Mouse (Mus musculus) heart, adult 2 months (tissue): ENCODE measurements at regions not wholly inside any gene's neighbourhood (a gene's known extent, or its start where the extent isn't known, plus 50 kb on each side); places are given as distances from the start of the nearest gene placed in this dataset.

Experiments
- DNase-seq, 2 experiments: peaks; one replicate each; pipeline ENCODE4 v3.0.0; 2021
- H3K27ac ChIP-seq: fragments of 200-600 bp; 2 replicates; pipeline ENCODE4 v1.8.1; 2022
- H3K27me3 ChIP-seq: fragments of 200-500 bp; 2 replicates; pipeline ENCODE4 v1.6.1; 2012; ENCODE audit warnings: mild to moderate bottlenecking, low read length, inconsistent platforms, mixed read lengths; ENCODE audit not compliant: control insufficient read depth, insufficient read depth
- H3K36me3 ChIP-seq: fragments of 200-500 bp; 2 replicates; pipeline ENCODE4 v1.6.1; 2012; ENCODE audit warnings: low read length, inconsistent platforms; ENCODE audit not compliant: control insufficient read depth, insufficient read depth
- H3K4me1 ChIP-seq: fragments of 200-500 bp; 2 replicates; pipeline ENCODE4 v1.6.1; 2011; ENCODE audit warnings: low read length; ENCODE audit not compliant: control insufficient read depth, insufficient read depth
- H3K4me3 ChIP-seq: fragments of 200-600 bp; 2 replicates; pipeline ENCODE4 v1.8.1; 2022
- H3K79me2 ChIP-seq: fragments of 200-500 bp; replicated peaks from 2 replicates; pipeline ENCODE4 v1.6.1; 2012; ENCODE audit warnings: mild to moderate bottlenecking, inconsistent platforms, low read length, moderate library complexity, mixed read lengths; ENCODE audit not compliant: control insufficient read depth, insufficient read depth
- H3K9ac ChIP-seq: fragments of 200-500 bp; 2 replicates; pipeline ENCODE4 v1.6.1; 2012; ENCODE audit warnings: low read depth, mild to moderate bottlenecking, control low read depth, inconsistent platforms, low read length, mixed read lengths
- CTCF ChIP-seq: fragments of 200-600 bp; IDR thresholded peaks from 2 replicates; pipeline ENCODE4 v1.8.1; 2022; ENCODE audit warnings: antibody characterized with exemption, mild to moderate bottlenecking, moderate library complexity
- EP300 ChIP-seq: fragments of 200-500 bp; IDR thresholded peaks from 2 replicates; pipeline ENCODE4 v1.6.1; 2011; ENCODE audit warnings: low read depth, low read length, control low read depth; ENCODE audit not compliant: insufficient read depth
- POLR2A ChIP-seq: fragments of 200-500 bp; IDR thresholded peaks from 2 replicates; pipeline ENCODE4 v1.6.1; 2011; ENCODE audit warnings: mild to moderate bottlenecking, low read depth, low read length, control low read depth; ENCODE audit not compliant: insufficient read depth
- WGBS: fragments of 180-500 bp; shearing (Covaris S2); methylation state at CpG from one replicate; pipeline ENCODE4 v1.1.7; 2018; 5-methylcytosine and 5-hydroxymethylcytosine counted together
- intact Hi-C: fragments of 180-260 bp; cut with DNase I; formaldehyde crosslinking; loops from one replicate; pipeline ENCODE4 v1.15.1; 2025

DNA sequence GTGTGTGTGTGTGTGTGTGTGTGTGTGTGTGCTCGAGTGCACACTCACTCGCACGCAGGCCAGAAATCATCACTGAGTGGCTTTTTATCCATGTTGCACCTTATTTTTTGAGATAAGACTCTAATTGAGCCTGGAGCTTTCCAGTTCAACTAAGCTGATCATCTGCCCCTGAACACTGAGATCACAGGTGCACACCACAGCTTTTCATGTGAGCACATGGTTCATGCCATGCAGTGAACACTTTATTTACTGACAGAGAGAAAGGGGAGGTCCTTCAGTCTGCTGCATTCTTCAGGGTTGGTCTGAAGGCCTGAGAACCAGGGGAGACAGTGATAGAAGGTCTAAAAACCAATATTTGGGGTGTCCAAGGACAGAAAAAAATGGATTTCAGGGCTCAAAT lies 161.7 kb upstream of the Olig3 start:
- no peak for DNase-seq
- Histone ChIP-seq H3K4me1 (peaks cover 2% of the 10 kb centered on the region), H3K27ac (no peak overlapping the region), H3K4me3 (no peak overlapping the region), H3K36me3 (no peaks in the 10 kb centered on the region), H3K79me2 (no peaks in the 10 kb centered on the region), H3K27me3 (no peaks in the 10 kb centered on the region), H3K9ac (no peak overlapping the region)
- intact Hi-C loops = no loop called here
- TF ChIP-seq EP300 (no peak), POLR2A (no peak), CTCF (no peak)
- WGBS = 87% methylated on average over 3 of the region's 3 CpGs

DNA sequence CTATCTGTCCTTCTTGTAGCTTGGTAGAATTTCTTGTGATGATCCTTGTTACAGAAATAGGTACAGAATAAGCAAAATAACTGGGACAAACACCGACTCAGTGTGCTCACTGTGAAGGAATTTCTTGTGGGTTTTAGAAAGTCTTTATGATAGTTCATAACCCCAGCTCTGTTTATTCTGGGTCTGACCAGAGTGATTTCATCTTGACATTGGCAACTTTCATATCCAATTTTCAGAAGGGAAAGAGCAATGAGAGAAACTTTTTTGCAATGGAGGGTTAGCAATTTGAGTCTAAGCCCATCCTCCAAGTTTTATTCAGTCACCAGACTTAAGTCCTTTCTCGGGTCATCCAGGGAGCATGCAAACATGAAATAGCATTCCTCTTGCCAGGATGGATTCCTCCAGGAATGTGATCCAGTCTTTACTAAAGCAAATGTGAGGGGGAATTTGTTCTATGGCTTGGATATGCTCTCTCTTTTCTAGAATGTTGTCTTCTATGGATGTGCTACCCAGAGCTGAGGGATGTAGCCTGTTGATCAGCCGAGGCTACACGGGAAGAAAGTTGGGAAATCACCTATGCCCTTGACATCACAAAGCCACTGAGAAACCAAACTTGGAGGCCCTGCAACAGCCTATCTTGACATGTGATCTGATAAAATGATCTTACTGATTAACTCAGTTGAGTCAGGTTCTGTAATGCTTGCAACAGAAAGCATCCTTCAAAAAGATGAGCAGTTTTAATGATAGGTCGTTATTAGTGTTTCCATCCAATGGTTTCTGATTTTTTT lies 163.2 kb upstream of the Olig3 start:
- WGBS = 72% methylated on average over 5 of the region's 5 CpGs
- H3K27me3 ChIP-seq = 0 out of 2 replicates have a peak, but pooled peaks cover under 1% of the 10 kb centered on the region
- intact Hi-C loops = no loop called here
- no peak overlapping the region for H3K27ac ChIP-seq
- no peak overlapping the region for H3K9ac ChIP-seq
- TF ChIP-seq EP300 = no peak
- no peak for TF ChIP-seq CTCF
- no peak for TF ChIP-seq POLR2A
- no peak overlapping the region for H3K4me3 ChIP-seq
- H3K4me1 ChIP-seq = peaks cover 2% of the 10 kb centered on the region
- no peaks in the 10 kb centered on the region for H3K36me3 ChIP-seq
- no peak for DNase-seq
- H3K79me2 ChIP-seq = no peaks in the 10 kb centered on the region

DNA sequence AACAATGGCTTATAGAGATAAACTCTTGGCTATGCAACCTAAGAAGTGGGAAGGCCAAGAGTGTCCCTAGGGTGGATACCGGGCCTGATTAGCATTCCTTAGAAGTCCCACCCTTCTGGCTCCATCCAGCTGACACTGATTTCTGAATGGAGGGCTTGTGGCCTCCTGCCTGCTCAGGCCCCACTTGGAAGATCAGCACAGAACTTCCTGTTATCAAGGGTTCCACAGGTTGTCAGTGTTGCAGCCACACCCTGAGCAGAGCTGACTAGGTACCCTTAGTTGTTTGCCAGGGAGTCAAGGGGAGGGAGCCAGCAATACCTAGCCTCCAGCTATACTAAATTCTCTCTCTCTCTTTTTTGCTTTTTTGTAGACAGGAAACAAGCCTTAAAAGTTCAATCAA lies 164.1 kb upstream of the Olig3 start:
- 0 out of 2 replicates have a peak, but pooled peaks cover 3% of the 10 kb centered on the region for H3K27me3 ChIP-seq
- 22% methylated on average over 1 of the region's 1 CpGs for WGBS
- no peak overlapping the region for H3K4me3 ChIP-seq
- TF ChIP-seq CTCF (no peak), EP300 (no peak), POLR2A (no peak)
- H3K27ac ChIP-seq = no peak overlapping the region
- H3K79me2 ChIP-seq = no peaks in the 10 kb centered on the region
- intact Hi-C loops = no loop called here
- no peak overlapping the region for H3K9ac ChIP-seq
- H3K4me1 ChIP-seq = peaks cover 2% of the 10 kb centered on the region
- peak in 1 of 2 experiments; percentile 27 for DNase-seq
- H3K36me3 ChIP-seq = no peaks in the 10 kb centered on the region

DNA sequence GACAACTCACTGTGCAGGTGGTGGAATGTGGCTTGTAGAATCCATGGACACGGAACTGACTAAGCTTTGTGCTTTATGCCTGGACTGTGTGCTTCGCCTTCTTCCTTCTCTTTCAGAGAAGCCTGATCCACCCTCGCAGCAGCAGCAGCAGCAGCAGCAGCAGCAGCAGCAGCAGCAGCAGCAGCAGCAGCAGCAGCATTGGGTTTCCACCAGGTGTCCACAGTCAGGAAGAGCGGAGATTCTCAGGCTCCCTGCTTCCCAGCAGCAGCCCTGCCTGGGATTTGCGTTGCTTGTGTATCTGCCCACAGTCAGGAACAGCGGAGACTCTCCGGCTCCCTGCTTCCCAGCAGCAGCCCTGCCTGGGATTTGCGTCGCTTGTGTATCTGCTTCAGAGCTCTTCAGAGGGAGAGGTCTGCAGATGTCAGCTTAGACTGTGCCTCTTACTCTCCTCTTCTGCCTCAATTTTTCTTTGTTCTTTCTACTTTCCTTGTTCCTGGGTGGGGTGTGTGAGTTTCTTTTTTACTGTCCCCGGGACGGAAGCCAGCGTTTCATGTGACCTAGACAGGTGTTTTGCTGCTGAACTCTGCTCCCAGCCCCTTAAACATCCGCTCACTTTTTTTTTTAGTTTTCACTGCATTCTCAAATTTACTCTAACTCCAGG lies 168.1 kb upstream of the Olig3 start:
- H3K79me2 ChIP-seq = no peaks in the 10 kb centered on the region
- intact Hi-C loops = no loop called here
- TF ChIP-seq POLR2A (no peak), CTCF (no peak), EP300 (no peak)
- H3K9ac ChIP-seq = no peak overlapping the region
- H3K27me3 ChIP-seq = 0 out of 2 replicates have a peak, but pooled peaks cover 3% of the 10 kb centered on the region
- WGBS = 23% methylated on average over 13 of the region's 13 CpGs
- H3K27ac ChIP-seq = no peak overlapping the region
- H3K4me3 ChIP-seq = no peak overlapping the region
- DNase-seq = no peak
- no peaks in the 10 kb centered on the region for H3K36me3 ChIP-seq
- peaks cover 4% of the 10 kb centered on the region for H3K4me1 ChIP-seq

DNA sequence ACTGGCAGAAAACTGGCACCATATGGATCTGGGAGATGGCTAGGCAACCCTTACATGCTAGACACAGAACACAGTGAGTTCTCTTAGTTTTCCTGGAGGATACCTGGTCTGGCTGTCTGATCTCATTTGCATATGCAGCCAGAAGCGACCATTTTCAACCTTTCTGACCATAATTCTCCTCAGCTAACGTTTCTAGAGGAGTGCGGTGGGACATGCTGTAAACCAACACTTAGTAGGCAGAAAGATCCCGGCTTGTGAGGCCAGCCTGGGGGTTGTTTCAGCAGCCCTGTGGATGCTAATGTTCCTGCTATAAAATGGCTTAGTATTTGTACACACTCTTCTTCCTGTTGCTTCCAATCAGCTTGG lies 168.6 kb upstream of the Olig3 start:
- Histone ChIP-seq H3K27ac (no peak overlapping the region), H3K79me2 (no peaks in the 10 kb centered on the region), H3K9ac (no peak overlapping the region), H3K4me3 (no peak overlapping the region), H3K36me3 (no peaks in the 10 kb centered on the region), H3K27me3 (0 out of 2 replicates have a peak, but pooled peaks cover 3% of the 10 kb centered on the region), H3K4me1 (peaks cover 4% of the 10 kb centered on the region)
- TF ChIP-seq POLR2A = no peak
- TF ChIP-seq CTCF = no peak
- TF ChIP-seq EP300 = no peak
- 74% methylated on average over 4 of the region's 4 CpGs for WGBS
- no peak for DNase-seq
- intact Hi-C loops = no loop called here

DNA sequence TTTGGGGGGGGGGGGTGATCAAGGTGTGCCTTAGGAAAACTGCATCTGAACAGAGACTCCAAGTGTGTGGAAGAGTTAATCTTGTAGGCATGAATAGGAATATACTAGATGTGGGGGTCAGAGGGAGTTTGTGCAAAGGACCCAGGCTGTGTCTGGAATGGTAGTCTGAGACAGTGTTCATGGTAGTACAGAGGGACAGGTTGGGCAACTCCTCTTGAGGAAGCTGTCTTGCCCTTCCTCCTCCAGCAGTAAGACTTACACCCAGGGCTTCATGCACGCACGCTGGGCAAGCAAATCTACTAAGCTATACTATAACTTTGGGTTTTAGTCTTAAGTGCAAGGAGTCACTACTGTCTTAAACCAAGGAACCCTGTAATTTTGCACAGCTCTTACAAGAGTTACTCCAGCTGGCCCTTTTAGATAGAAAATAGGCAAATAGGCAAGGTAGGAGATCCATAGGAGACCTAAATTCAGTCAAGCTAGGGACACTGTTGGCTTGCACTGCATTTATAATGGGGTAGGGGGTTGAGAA lies 169.2 kb upstream of the Olig3 start:
- Histone ChIP-seq H3K9ac (no peak overlapping the region), H3K27ac (no peak overlapping the region), H3K4me1 (peaks cover 2% of the 10 kb centered on the region), H3K4me3 (no peak overlapping the region), H3K27me3 (0 out of 2 replicates have a peak, but pooled peaks cover 3% of the 10 kb centered on the region), H3K36me3 (no peaks in the 10 kb centered on the region), H3K79me2 (no peaks in the 10 kb centered on the region)
- WGBS = 100% methylated on average over 2 of the region's 2 CpGs
- DNase-seq = no peak
- intact Hi-C loops = no loop called here
- no peak for TF ChIP-seq CTCF
- TF ChIP-seq EP300 = no peak
- no peak for TF ChIP-seq POLR2A
